ENCODE assay signal across 8 mouse cellular contexts in the genomic region with DNA sequence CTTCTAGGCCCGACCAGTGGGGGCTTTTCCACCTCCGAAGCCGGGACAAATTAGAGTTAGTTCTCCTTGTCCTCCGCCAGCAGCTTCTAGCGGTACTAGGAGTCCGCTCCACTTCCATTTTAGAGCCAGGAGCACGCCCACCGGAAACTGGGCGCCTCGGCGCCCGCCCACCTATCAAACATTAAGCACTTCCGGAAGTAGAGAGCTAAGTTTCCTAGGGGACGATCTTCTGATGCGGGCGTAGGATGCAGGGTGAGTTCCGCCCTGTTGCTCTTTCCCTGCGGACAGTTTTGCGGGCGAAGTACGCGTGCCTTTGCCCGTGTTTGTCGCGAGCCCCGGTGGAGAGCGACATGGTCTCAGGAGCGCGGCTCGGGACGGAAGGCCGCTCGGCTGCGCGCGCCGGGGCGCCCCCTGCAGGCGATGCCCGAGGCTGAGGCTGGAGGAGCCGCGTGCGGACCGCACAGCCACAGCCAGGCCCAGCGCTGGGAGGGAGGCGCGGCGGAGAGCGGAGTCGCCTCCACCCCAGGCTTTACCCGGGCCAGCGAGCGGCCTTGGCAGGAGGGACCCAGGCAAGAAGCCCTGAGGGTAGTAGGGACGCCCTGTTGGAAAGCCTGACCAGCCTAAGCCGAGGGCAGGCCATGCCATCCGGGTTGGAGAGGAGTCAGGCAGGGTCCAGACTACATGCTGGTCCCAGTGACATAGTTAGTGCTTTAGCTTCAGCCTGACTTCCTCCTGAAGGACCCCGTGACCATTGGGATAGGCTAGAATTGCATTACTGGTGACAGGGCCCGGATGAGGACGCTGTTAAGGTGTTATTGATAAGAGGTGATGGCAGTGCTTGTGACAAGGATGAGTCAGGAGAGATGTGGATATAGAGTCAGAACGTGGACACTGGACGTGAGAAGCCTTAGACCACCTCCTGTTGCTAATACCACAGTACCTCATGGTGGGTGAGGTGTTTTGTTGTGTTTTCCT. TPM values are rescaled to one million over a fixed set of nuclear protein-coding genes. Genes with fewer than 3 reads are reported as not detected.
A peak's percentile ranks its signal among the peaks of the same experiment; 100 is the strongest.
DNase-seq lines count a peak whose midpoint lies in the region; ATAC-seq lines count a peak whose summit lies in the region.
"Not testable (repeated sequence)": the region's sequence is repeated elsewhere in the genome, so short reads cannot be mapped to it uniquely, and the experiment has no call there.

A gene (minus strand): TSS at position 149 of the 975 bp plus-strand sequence.

- intact Hi-C loops in gastrocnemius, postnatal 14 days (cut with DNase I; ENCODE audit: low total_unique reads); left cerebral cortex, postnatal 10 days (cut with DNase I): not testable (repeated sequence)

- peak; percentile 93 for DNase-seq in adipocyte (ENCODE audit: low spot score)
- DNase-seq in embryo, embryonic 10 days (ENCODE audit: low spot score), result peak; percentile 83
- DNase-seq in gastrocnemius, postnatal 14 days, result peak; percentile 89
- peak; percentile 87 to 92 for DNase-seq in left cerebral cortex, postnatal 10 days (ENCODE audit: extremely low spot score in 1 of 2, low spot score in 2 of 2)
- DNase-seq in right cerebral cortex, postnatal 25 days, result peak; percentile 86
- DNase-seq in yolk sac, embryonic 10.5 days (ENCODE audit: low spot score), result peak; percentile 91

- peak; percentile 96 for ATAC-seq in inflammation-experienced regulatory T-cells, adult 6 months
- peak; percentile 92 for ATAC-seq in megakaryocyte-erythroid progenitor cell, adult 5-6 weeks (replicated peaks; ENCODE audit: low FRiP score, low TSS enrichment, poor library complexity, severe bottlenecking)

RNA-seq across cellular contexts. Expression of the gene that starts here (rescaled TPM):
- total RNA-seq in gastrocnemius, postnatal 14 days (2021), result 1 to 10 TPM; 1.9 to 2.2 TPM
- 10 to 100 TPM in 1 of 3 experiments, 1 to 10 TPM in 2; 6.1 to 10.5 (median 9.5) TPM for polyA plus RNA-seq in inflammation-experienced regulatory T-cells, adult 6 months (2017; shearing (Covaris generic))
- total RNA-seq in left cerebral cortex, postnatal 10 days (2021), result 10 to 100 TPM in 1 of 2 experiments, 1 to 10 TPM in 1; 10.0 to 13.5 TPM
- 3.6 and 10.2 TPM in 2 replicates for total RNA-seq in megakaryocyte-erythroid progenitor cell, adult 5-6 weeks (2014; fragmentation: Nextera tagmentation)
- total RNA-seq in megakaryocyte-erythroid progenitor cell, adult 5-6 weeks (2017), result 1.4 and 2.2 TPM in 2 replicates

Comparison
In these comparisons a context has a peak if more than half of its experiments do, and no peak if none do; other contexts are left out.
1. Peak in every context shown above with its lines: DNase-seq and ATAC-seq.